Mouse (Mus musculus) liver, embryonic 15.5 days (tissue): ENCODE data around the gene Gm9970. TPM values are rescaled to one million over a fixed set of nuclear protein-coding genes. Genes with fewer than 3 reads are reported as not detected.
"Not testable (repeated sequence)": the region's sequence is repeated elsewhere in the genome, so short reads cannot be mapped to it uniquely, and the experiment has no call there.

Source experiments
- ATAC-seq: fragments of 200-750 bp; cut with Nextera tagmentation; 2 replicates; pipeline ENCODE4 v1.8.0; 2017; ENCODE audit warnings: moderate number of reproducible peaks, mild to moderate bottlenecking, moderate library complexity; ENCODE audit not compliant: insufficient read depth
- H3K27ac ChIP-seq: fragments of 300-500 bp; sonication (generic); replicated peaks from 2 replicates; pipeline ENCODE4 v1.5.1; 2015; ENCODE audit warnings: mild to moderate bottlenecking, inconsistent platforms
- H3K27me3 ChIP-seq: fragments of 300-500 bp; sonication (generic); 2 replicates; pipeline ENCODE4 v1.6.1; 2015; ENCODE audit warnings: mild to moderate bottlenecking, inconsistent platforms
- H3K36me3 ChIP-seq: fragments of 300-500 bp; sonication (generic); replicated peaks from 2 replicates; pipeline ENCODE4 v1.6.1; 2015; ENCODE audit warnings: moderate library complexity, mild to moderate bottlenecking, inconsistent platforms
- H3K4me1 ChIP-seq: fragments of 300-500 bp; sonication (generic); replicated peaks from 2 replicates; pipeline ENCODE4 v1.6.1; 2015; ENCODE audit warnings: inconsistent platforms
- H3K4me2 ChIP-seq: fragments of 300-500 bp; sonication (generic); 2 replicates; pipeline ENCODE4 v1.6.1; 2015; ENCODE audit warnings: moderate library complexity, mild to moderate bottlenecking, inconsistent platforms
- H3K4me3 ChIP-seq: fragments of 300-500 bp; sonication (generic); replicated peaks from 2 replicates; pipeline ENCODE4 v1.5.1; 2015; ENCODE audit warnings: mild to moderate bottlenecking, inconsistent platforms
- H3K9ac ChIP-seq: fragments of 300-500 bp; sonication (generic); 2 replicates; pipeline ENCODE4 v1.6.1; 2015; ENCODE audit warnings: moderate library complexity, mild to moderate bottlenecking, inconsistent platforms
- H3K9me3 ChIP-seq: fragments of 300-500 bp; sonication (generic); replicated peaks from 2 replicates; pipeline ENCODE4 v1.6.1; 2016; ENCODE audit warnings: inconsistent platforms
- WGBS: fragments of 180-500 bp; shearing (Covaris S2); methylation state at CpG from one replicate; pipeline ENCODE4 v1.1.7; 2015; ENCODE audit warnings: mixed read lengths; ENCODE audit not compliant: insufficient replicate concordance; 5-methylcytosine and 5-hydroxymethylcytosine counted together
- polyA plus RNA-seq: library from polyadenylated mRNA; unstranded; fragments of >200 nt; fragmentation: Nextera tagmentation; extraction: Ambion mirVana; gene quantifications from 2 replicates; pipeline ENCODE4 v1.2.1, GENCODE M21; 2015

The Gm9970 gene
- polyA plus RNA-seq, 1 experiment from 2014 or later, result not detected

DNA sequence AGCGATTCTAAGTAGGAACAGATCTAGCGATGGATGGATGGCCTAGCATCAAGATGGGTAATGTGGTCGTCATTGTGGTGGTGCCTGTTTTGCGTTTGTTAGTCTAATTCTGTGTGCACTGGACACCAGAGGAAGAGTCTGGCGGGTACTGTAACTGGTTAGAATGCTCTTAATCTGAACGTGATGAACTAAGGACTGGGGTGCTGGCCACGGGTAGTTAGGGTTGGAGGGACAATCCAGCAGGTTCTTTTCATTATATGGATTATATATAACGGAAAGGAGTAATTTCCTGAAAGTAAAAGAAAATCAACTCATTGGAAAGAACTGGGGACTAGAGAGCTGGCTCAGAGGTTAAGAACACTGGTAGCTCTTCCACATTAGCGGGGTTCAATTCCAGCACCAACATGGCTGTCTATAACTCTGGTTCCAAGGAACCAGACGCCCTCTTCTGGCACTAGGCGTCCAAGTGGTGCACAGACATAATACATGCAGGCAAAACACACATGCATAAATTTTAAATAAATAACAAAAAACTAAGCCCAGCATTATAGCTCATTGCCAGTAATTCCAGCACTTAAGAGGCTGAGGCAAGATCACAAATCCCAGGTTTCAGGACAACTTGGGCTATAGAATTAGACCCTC is 19.6 kb downstream of the Gm9970 start:
- H3K4me3 ChIP-seq, result peak overlapping the region; percentile 100
- 10% methylated on average over 11 of the region's 11 CpGs for WGBS
- no peak for ATAC-seq
- peaks cover 1% of the 10 kb centered on the region; the same call in 1 of the 2 replicates for H3K36me3 ChIP-seq
- H3K9ac ChIP-seq, result peak overlapping the region; percentile 76
- peaks cover 36% of the 10 kb centered on the region for H3K4me1 ChIP-seq
- no peaks in the 10 kb centered on the region for H3K27me3 ChIP-seq
- H3K4me2 ChIP-seq, result peak overlapping the region; percentile 85
- H3K9me3 ChIP-seq, result no peaks in the 10 kb centered on the region
- peak overlapping the region; percentile 88 for H3K27ac ChIP-seq

DNA sequence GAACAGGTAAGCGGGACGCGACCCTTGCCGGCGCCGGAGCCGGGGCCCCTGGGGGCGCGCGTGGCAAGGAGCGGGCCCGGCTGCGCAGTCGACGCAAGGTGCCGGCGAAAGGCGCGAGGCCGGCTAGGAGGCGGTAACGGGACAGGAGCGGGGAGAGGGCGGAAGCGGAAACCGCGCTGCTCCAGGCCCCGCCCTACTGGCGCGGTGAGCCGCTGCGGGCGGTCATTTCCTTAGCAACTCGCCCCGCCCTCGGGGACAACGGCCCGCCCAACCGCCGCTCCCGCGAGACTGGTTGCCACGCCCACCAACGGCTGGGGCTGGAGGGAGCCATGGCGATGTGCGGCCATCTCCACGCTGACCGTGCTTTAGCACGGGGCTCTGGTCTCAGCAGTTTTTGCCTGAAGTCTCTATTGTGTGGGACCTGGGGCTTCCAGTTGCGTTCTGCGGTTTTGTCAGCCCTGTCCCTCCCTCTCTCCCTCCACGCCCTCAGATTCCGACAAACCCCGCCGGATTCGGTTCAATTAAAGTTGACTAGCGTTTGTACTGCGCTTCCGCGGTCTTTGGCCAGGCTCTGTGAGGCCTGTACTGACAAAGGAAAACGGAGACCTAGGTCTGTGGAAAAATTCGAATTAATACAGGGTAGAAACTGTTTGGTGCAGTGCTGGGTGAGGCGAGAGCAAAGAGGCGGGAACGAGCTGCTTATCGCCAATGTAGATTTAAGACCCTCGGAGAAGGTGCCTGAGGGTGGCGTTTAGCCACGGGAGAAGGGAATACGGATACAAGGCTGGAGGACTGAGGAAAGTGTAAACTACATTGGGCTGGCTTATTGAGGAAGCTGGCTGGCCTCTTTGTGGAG is 20.4 kb downstream of the Gm9970 start, which contains the start of gene Ppm1g:
TSS of gene Ppm1g (minus strand) at position 240 of the 856 bp plus-strand sequence.
- Histone ChIP-seq H3K27ac (peak within 1 kb of the TSS; percentile 95), H3K36me3 (peaks cover 7% of the 10 kb centered on the region; the same call in 1 of the 2 replicates), H3K4me1 (peaks cover 43% of the 10 kb centered on the region), H3K27me3 (no peaks in the 10 kb centered on the region), H3K9me3 (no peaks in the 10 kb centered on the region), H3K4me2 (peak within 1 kb of the TSS; percentile 85), H3K4me3 (peak within 1 kb of the TSS; percentile 100), H3K9ac (peak within 1 kb of the TSS; percentile 96)
- WGBS, result under 1% methylated on average over 70 of the region's 70 CpGs
- ATAC-seq, result peak; percentile 92

DNA sequence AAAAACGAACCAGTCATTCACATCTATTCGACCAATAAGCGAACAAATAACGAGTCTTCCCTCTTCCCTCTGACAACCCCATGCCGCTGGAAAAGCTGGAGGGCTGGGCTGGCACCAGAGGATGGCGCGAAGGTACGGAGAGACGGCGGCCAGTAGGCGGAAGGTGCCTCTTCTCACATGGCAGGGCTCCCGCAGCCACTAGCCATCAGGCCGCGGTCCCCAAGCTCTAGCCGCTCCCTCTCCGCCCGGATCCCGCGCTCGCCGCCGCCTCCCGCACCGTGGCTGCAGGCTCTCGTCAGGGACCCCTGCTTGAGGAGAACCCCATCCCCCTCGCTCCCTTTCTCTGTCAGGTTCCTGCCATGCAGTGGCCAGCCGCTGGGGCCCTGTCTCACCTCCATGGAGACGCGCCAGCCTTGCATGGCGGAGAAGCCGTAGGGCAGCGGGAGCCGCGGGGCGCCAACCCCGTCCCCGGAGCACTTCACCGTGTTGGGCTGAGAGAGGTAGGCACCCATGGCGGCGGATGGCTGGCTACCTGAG is 21.1 kb downstream of the Gm9970 start:
- ATAC-seq, result peak; percentile 55
- H3K36me3 ChIP-seq, result peaks cover 7% of the 10 kb centered on the region; the same call in 1 of the 2 replicates
- H3K9me3 ChIP-seq, result no peaks in the 10 kb centered on the region
- under 1% methylated on average over 39 of the region's 40 CpGs for WGBS
- H3K27me3 ChIP-seq, result no peaks in the 10 kb centered on the region
- peak overlapping the region; percentile 95 for H3K27ac ChIP-seq
- H3K9ac ChIP-seq, result peak overlapping the region; percentile 96
- peak overlapping the region; percentile 85 for H3K4me2 ChIP-seq
- peak overlapping the region; percentile 100 for H3K4me3 ChIP-seq
- peaks cover 47% of the 10 kb centered on the region for H3K4me1 ChIP-seq

DNA sequence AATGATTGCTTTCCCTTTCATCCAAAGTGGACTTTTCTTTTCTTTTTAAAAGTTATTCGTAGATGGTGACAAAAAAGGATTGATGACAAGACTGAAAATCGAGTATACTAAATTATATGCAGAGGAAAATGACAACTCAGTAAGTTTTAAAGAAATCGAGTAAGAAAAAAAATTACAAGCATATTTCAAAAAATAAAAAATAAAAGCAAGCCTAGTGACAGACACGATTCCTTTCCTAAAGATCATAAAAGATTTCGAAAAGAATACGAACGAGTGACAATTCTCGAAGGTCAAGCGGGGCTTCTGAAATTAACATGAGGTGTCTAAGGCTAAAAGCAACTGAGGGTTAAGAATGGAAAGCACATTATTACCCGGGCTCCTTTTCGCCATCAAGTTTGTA is 21.6 kb downstream of the Gm9970 start:
- Histone ChIP-seq H3K9ac (peak overlapping the region; percentile 96), H3K27ac (peak overlapping the region; percentile 95), H3K36me3 (peaks cover 7% of the 10 kb centered on the region; the same call in 1 of the 2 replicates), H3K4me1 (peaks cover 52% of the 10 kb centered on the region), H3K9me3 (no peaks in the 10 kb centered on the region), H3K4me3 (peak overlapping the region; percentile 100), H3K27me3 (no peaks in the 10 kb centered on the region), H3K4me2 (peak overlapping the region; percentile 85)
- whole genome bisulfite sequencing, result under 1% methylated on average over 11 of the region's 11 CpGs
- no peak for ATAC-seq

DNA sequence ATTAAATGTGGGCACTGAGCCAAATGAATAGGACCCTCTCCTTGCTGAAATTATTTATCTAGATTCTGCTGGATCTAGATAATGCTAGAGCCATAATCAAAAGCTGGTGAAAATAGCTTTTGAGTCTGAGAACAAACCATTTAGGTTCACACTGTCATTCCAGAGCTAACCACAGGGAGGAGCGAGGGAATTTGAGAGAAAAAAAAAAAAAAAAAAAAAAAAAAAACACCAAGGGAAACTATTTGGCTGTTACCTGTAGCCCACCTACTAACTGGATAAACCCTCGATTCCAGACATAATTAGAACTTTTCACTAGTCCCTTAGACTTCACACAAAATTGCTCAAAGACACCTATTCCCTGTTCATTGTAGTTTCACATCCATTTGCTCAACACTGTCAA is 22.0 kb downstream of the Gm9970 start:
- peak overlapping the region; percentile 95 for H3K27ac ChIP-seq
- no peaks in the 10 kb centered on the region for H3K9me3 ChIP-seq
- H3K27me3 ChIP-seq, result no peaks in the 10 kb centered on the region
- no peak for ATAC-seq
- peaks cover 53% of the 10 kb centered on the region for H3K4me1 ChIP-seq
- H3K4me2 ChIP-seq, result peak overlapping the region; percentile 85
- peak overlapping the region; percentile 47 for H3K9ac ChIP-seq
- H3K4me3 ChIP-seq, result peak overlapping the region; percentile 100
- H3K36me3 ChIP-seq, result peaks cover 10% of the 10 kb centered on the region; the same call in 1 of the 2 replicates
- 1% methylated on average over 2 of the region's 2 CpGs for WGBS

GRCm38 (mm10) chr5:31218294-31218693 is 22.7 kb downstream of the Gm9970 start:
- peak; percentile 26; the same call in 1 of the 2 replicates for ATAC-seq
- H3K4me1 ChIP-seq, result peaks cover 54% of the 10 kb centered on the region
- peak overlapping the region; percentile 100 for H3K4me3 ChIP-seq
- H3K4me2 ChIP-seq, result peak overlapping the region; percentile 85
- no peaks in the 10 kb centered on the region for H3K27me3 ChIP-seq
- peak overlapping the region; percentile 47; the same call in 1 of the 2 replicates for H3K9ac ChIP-seq
- no peaks in the 10 kb centered on the region for H3K9me3 ChIP-seq
- 16% methylated on average over 7 of the region's 7 CpGs for WGBS
- peaks cover 11% of the 10 kb centered on the region; the same call in 1 of the 2 replicates for H3K36me3 ChIP-seq
- peak overlapping the region; percentile 95 for H3K27ac ChIP-seq

- Histone ChIP-seq H3K36me3 (peaks cover 19% of the 10 kb centered on the region; the same call in 1 of the 2 replicates), H3K4me1 (peaks cover 61% of the 10 kb centered on the region)
- WGBS, result 70% methylated on average over 6 of the region's 6 CpGs
- not testable (repeated sequence) for H3K27ac ChIP-seq, H3K9ac ChIP-seq, H3K4me2 ChIP-seq, H3K4me3 ChIP-seq, H3K9me3 ChIP-seq, ATAC-seq, H3K27me3 ChIP-seq
Measured at GRCm38 (mm10) chr5:31216554-31216953, 24.5 kb downstream of the Gm9970 start.

DNA sequence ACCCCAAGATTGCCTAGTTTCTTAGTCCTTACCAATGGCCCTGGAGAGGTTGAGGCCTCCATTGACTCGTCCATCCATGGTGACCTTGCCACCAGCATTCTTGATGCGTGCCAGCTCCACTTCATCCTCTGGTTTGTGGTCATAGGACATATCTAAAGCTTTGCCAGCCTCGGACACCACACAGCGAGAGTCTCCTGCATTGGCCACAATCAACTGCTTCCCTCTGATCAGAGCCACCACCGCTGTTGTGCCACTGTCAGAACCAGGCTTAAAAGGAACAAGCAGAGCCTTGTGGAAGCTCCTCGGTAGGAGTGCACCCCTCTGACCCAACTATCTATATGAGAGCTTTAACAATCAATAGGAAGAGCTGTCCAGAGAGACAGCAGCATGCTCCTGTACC is 36.6 kb downstream of the Gm9970 start:
- peaks cover 78% of the 10 kb centered on the region for H3K36me3 ChIP-seq
- no peak overlapping the region for H3K4me2 ChIP-seq
- no peaks in the 10 kb centered on the region for H3K27me3 ChIP-seq
- no peak overlapping the region for H3K27ac ChIP-seq
- WGBS, result 81% methylated on average over 6 of the region's 6 CpGs
- peaks cover 25% of the 10 kb centered on the region for H3K4me1 ChIP-seq
- H3K9me3 ChIP-seq, result no peaks in the 10 kb centered on the region
- no peak overlapping the region for H3K9ac ChIP-seq
- H3K4me3 ChIP-seq, result no peak overlapping the region
- no peak for ATAC-seq

- Histone ChIP-seq H3K4me3 (no peak overlapping the region), H3K4me2 (no peak overlapping the region), H3K9me3 (no peaks in the 10 kb centered on the region), H3K9ac (no peak overlapping the region), H3K36me3 (peaks cover 83% of the 10 kb centered on the region), H3K27ac (no peak overlapping the region), H3K27me3 (no peaks in the 10 kb centered on the region), H3K4me1 (peaks cover 25% of the 10 kb centered on the region)
- no peak for ATAC-seq
- WGBS, result 87% methylated on average over 2 of the region's 2 CpGs
Measured at GRCm38 (mm10) chr5:31203866-31204265, 37.2 kb downstream of the Gm9970 start.

GRCm38 (mm10) chr5:31202933-31203332 is 38.1 kb downstream of the Gm9970 start:
- ATAC-seq, result no peak
- H3K27ac ChIP-seq, result peak overlapping the region; percentile 84
- no peak overlapping the region; the same call in 1 of the 2 replicates for H3K9ac ChIP-seq
- peak overlapping the region; percentile 94 for H3K4me2 ChIP-seq
- H3K9me3 ChIP-seq, result no peaks in the 10 kb centered on the region
- peaks cover 83% of the 10 kb centered on the region for H3K36me3 ChIP-seq
- H3K4me1 ChIP-seq, result peaks cover 31% of the 10 kb centered on the region
- WGBS, result 77% methylated on average over 7 of the region's 7 CpGs
- H3K27me3 ChIP-seq, result no peaks in the 10 kb centered on the region
- peak overlapping the region; percentile 86 for H3K4me3 ChIP-seq
